In genomic region chrX:100797370-100797769, GRCm38 (mm10) we compare ENCODE assay signal across 14 mouse cellular contexts.
"Had no signal": no experiment of that assay in that cellular context is flagged by ENCODE, and none has a peak within 500 bp of the region (broad histone marks: within the 10 kb centered on the region; RNA-seq: fewer than 3 reads in every experiment).

No protein-coding gene starts in this region.

- H3K9ac ChIP-seq: limb, embryonic 12.5 days; liver, embryonic 13.5 days; liver, postnatal 0 days; lung, embryonic 15.5 days; neural tube, embryonic 15.5 days had no signal

- H3K9me3 ChIP-seq: limb, embryonic 12.5 days; liver, embryonic 13.5 days; lung, embryonic 15.5 days; neural tube, embryonic 15.5 days had no signal

- DNase-seq: kidney, adult 18-20 months; kidney, postnatal 10 days; kidney, postnatal 4 days; liver; liver, embryonic 13.5 days; liver, postnatal 0 days; lung, postnatal 14 days; midbrain, embryonic 14.5 days; spleen, adult 18-20 months had no signal

- H3K27me3 ChIP-seq: liver, embryonic 13.5 days; neural tube, embryonic 15.5 days had no signal

- H3K4me2 ChIP-seq: limb, embryonic 12.5 days; liver, embryonic 13.5 days; lung, embryonic 15.5 days; neural tube, embryonic 15.5 days had no signal

- H3K27ac ChIP-seq: limb, embryonic 12.5 days; liver, embryonic 13.5 days; lung, embryonic 15.5 days; macrophage; neural tube, embryonic 15.5 days had no signal

- H3K36me3 ChIP-seq: liver, embryonic 13.5 days; lung, embryonic 15.5 days had no signal

- H3K4me3 ChIP-seq: limb, embryonic 12.5 days; liver, embryonic 13.5 days; lung, embryonic 15.5 days; myocyte; neural tube, embryonic 15.5 days had no signal

- H3K4me1 ChIP-seq: liver, embryonic 13.5 days; neural tube, embryonic 15.5 days had no signal

- ATAC-seq: liver, postnatal 0 days had no signal
